Mouse (Mus musculus) stomach, postnatal 0 days (tissue): Measurements from ENCODE around the gene Aox3. TPM values are rescaled to one million over a fixed set of nuclear protein-coding genes. Genes with fewer than 3 reads are reported as not detected.

Experiments used
- ATAC-seq: fragments of 200-750 bp; cut with Nextera tagmentation; 2 replicates; pipeline ENCODE4 v1.8.0; 2017; ENCODE audit not compliant: low FRiP score, low TSS enrichment
- DNase-seq: peaks from one replicate; pipeline ENCODE4 v3.0.0-alpha.2; 2016; ENCODE audit warnings: low spot score
- H3K27ac ChIP-seq: fragments of 300-500 bp; sonication (generic); replicated peaks from 2 replicates; pipeline ENCODE4 v1.5.1; 2014; ENCODE audit warnings: mild to moderate bottlenecking, control low read depth
- H3K27me3 ChIP-seq: fragments of 300-500 bp; sonication (generic); 2 replicates; pipeline ENCODE4 v1.6.1; 2014; ENCODE audit warnings: low read length; ENCODE audit not compliant: control insufficient read depth, insufficient read depth
- H3K36me3 ChIP-seq: fragments of 300-500 bp; sonication (generic); 2 replicates; pipeline ENCODE4 v1.6.1; 2014; ENCODE audit warnings: low read length, mixed read lengths; ENCODE audit not compliant: control insufficient read depth, insufficient read depth
- H3K4me1 ChIP-seq: fragments of 300-500 bp; sonication (generic); replicated peaks from 2 replicates; pipeline ENCODE4 v1.6.1; 2014; ENCODE audit warnings: antibody characterized with exemption; ENCODE audit not compliant: control insufficient read depth, insufficient read depth
- H3K4me2 ChIP-seq: fragments of 300-500 bp; sonication (generic); replicated peaks from 2 replicates; pipeline ENCODE4 v1.6.1; 2014; ENCODE audit warnings: low read depth, mild to moderate bottlenecking, control low read depth, moderate library complexity
- H3K4me3 ChIP-seq: fragments of 300-500 bp; sonication (generic); 2 replicates; pipeline ENCODE4 v1.5.1; 2014; ENCODE audit warnings: low read depth, low read length, control low read depth
- H3K9ac ChIP-seq: fragments of 300-500 bp; sonication (generic); 2 replicates; pipeline ENCODE4 v1.6.1; 2014; ENCODE audit warnings: mild to moderate bottlenecking, low read length, control low read depth, mixed read lengths
- H3K9me3 ChIP-seq: fragments of 300-500 bp; sonication (generic); 2 replicates; pipeline ENCODE4 v1.6.1; 2016; ENCODE audit warnings: low read length; ENCODE audit not compliant: control insufficient read depth
- CTCF ChIP-seq: IDR thresholded peaks from 2 replicates; pipeline ENCODE4 v1.5.1; 2016; ENCODE audit warnings: antibody characterized with exemption, low read depth, mild to moderate bottlenecking, moderate library complexity
- EP300 ChIP-seq: optimal IDR thresholded peaks from 2 replicates; pipeline ENCODE3; 2016; ENCODE audit warnings: antibody characterized with exemption
- WGBS: fragments of 180-500 bp; shearing (Covaris S2); extraction: QIAGEN DNeasy Blood & Tissue Kit; methylation state at CpG from one replicate; pipeline ENCODE4 v1.1.7; 2014; 5-methylcytosine and 5-hydroxymethylcytosine counted together
- polyA plus RNA-seq: library from polyadenylated mRNA; unstranded; fragments of >200 nt; fragmentation: Nextera tagmentation; extraction: Ambion mirVana; gene quantifications from 2 replicates; pipeline ENCODE4 v1.2.1, GENCODE M21; 2015

Gene Aox3
- polyA plus RNA-seq, 1 experiment from 2014 or later, result 0.62 TPM

GRCm38 (mm10) chr1:58228086-58228485 lies 115.2 kb downstream of the Aox3 start:
- Histone ChIP-seq H3K9ac (no peak overlapping the region), H3K27ac (no peak overlapping the region), H3K4me2 (no peak overlapping the region), H3K4me3 (no peak overlapping the region), H3K4me1 (no peaks in the 10 kb centered on the region), H3K9me3 (no peaks in the 10 kb centered on the region), H3K27me3 (no peaks in the 10 kb centered on the region), H3K36me3 (no peaks in the 10 kb centered on the region)
- 63% methylated on average over 6 of the region's 6 CpGs for WGBS
- TF ChIP-seq CTCF (no peak), EP300 (no peak)
- DNase-seq, result no peak
- ATAC-seq, result no peak

- DNase-seq, result no peak
- no peak overlapping the region for H3K9ac ChIP-seq
- no peaks in the 10 kb centered on the region for H3K27me3 ChIP-seq
- H3K4me2 ChIP-seq, result no peak overlapping the region
- H3K9me3 ChIP-seq, result no peaks in the 10 kb centered on the region
- H3K4me1 ChIP-seq, result no peaks in the 10 kb centered on the region
- no peak overlapping the region for H3K27ac ChIP-seq
- no peaks in the 10 kb centered on the region for H3K36me3 ChIP-seq
- ATAC-seq, result no peak
- no peak overlapping the region for H3K4me3 ChIP-seq
- TF ChIP-seq CTCF (no peak), EP300 (no peak)
Measured at GRCm38 (mm10) chr1:58228916-58229315, 116.0 kb downstream of the Aox3 start.

GRCm38 (mm10) chr1:58229774-58230173 lies 116.8 kb downstream of the Aox3 start:
- no peaks in the 10 kb centered on the region for H3K27me3 ChIP-seq
- DNase-seq (no peak), ATAC-seq (no peak)
- H3K4me2 ChIP-seq, result no peak overlapping the region
- no peak overlapping the region for H3K9ac ChIP-seq
- TF ChIP-seq CTCF (no peak), EP300 (no peak)
- WGBS, result 88% methylated on average over 4 of the region's 4 CpGs
- H3K4me3 ChIP-seq, result no peak overlapping the region
- no peaks in the 10 kb centered on the region for H3K9me3 ChIP-seq
- no peaks in the 10 kb centered on the region for H3K36me3 ChIP-seq
- no peaks in the 10 kb centered on the region for H3K4me1 ChIP-seq
- no peak overlapping the region for H3K27ac ChIP-seq

GRCm38 (mm10) chr1:58230542-58230941 lies 117.6 kb downstream of the Aox3 start:
- Histone ChIP-seq H3K4me1 (no peaks in the 10 kb centered on the region), H3K27ac (no peak overlapping the region), H3K4me3 (no peak overlapping the region), H3K4me2 (no peak overlapping the region), H3K9ac (no peak overlapping the region), H3K9me3 (no peaks in the 10 kb centered on the region), H3K27me3 (no peaks in the 10 kb centered on the region), H3K36me3 (no peaks in the 10 kb centered on the region)
- DNase-seq (no peak), ATAC-seq (no peak)
- 37% methylated on average over 5 of the region's 5 CpGs for WGBS
- TF ChIP-seq CTCF (no peak), EP300 (no peak)

GRCm38 (mm10) chr1:58235405-58235804 lies 122.5 kb downstream of the Aox3 start:
- peak; percentile 53 for TF ChIP-seq CTCF
- no peak for TF ChIP-seq EP300
- no peak overlapping the region for H3K4me2 ChIP-seq
- ATAC-seq, result no peak

GRCm38 (mm10) chr1:58237527-58238299 lies 124.8 kb downstream of the Aox3 start:
- Histone ChIP-seq H3K4me2 (no peak overlapping the region), H3K9me3 (no peaks in the 10 kb centered on the region), H3K27me3 (no peaks in the 10 kb centered on the region), H3K27ac (no peak overlapping the region), H3K4me3 (no peak overlapping the region), H3K4me1 (0 out of 2 replicates have a peak, but pooled peaks cover 3% of the 10 kb centered on the region), H3K9ac (no peak overlapping the region), H3K36me3 (no peaks in the 10 kb centered on the region)
- no peak for TF ChIP-seq CTCF
- no peak for TF ChIP-seq EP300
- ATAC-seq (no peak), DNase-seq (no peak)
- 73% methylated on average over 4 of the region's 4 CpGs for WGBS

More at GRCm38 (mm10) chr1:58235405-58235804, 122.5 kb downstream of the Aox3 start:
- H3K4me1 ChIP-seq, result 0 out of 2 replicates have a peak, but pooled peaks cover 3% of the 10 kb centered on the region
- no peaks in the 10 kb centered on the region for H3K36me3 ChIP-seq
- H3K27ac ChIP-seq, result no peak overlapping the region
- H3K27me3 ChIP-seq, result no peaks in the 10 kb centered on the region
- DNase-seq, result no peak
- no peaks in the 10 kb centered on the region for H3K9me3 ChIP-seq
- no peak overlapping the region for H3K4me3 ChIP-seq
- 54% methylated on average over 5 of the region's 5 CpGs for WGBS
- no peak overlapping the region for H3K9ac ChIP-seq
